Mouse (Mus musculus): Measurements from ENCODE around the gene Atg9a. TPM values are rescaled to one million over a fixed set of nuclear protein-coding genes. Genes with fewer than 3 reads are reported as not detected.

The Atg9a gene
- polyA plus RNA-seq, 1 experiment from 2014 or later: 12.9 TPM

DNA sequence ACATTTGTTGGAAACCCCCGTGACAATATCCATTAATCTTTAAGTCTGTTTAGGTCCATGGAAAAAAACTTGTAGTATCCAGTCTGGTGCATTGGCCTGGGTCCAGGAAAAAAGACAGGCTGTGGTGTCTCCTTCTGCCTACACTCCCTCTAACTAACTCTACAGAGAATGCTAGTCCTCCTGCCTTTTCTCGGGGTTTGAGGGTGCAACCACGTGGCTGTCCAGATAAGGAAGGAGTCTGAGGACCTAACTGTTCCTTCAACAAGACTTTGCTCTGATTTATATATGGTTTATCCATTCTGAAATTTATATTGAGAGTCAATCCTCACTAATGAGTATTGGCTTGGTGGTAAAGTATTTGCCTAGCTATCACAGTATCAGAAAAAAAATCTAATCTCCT, 36.2 kb downstream of the Atg9a start:
- H3K36me3 ChIP-seq (replicated peaks; ENCODE audit: control insufficient read depth, insufficient read depth, low read depth, low read length): no peaks in the 10 kb centered on the region
- WGBS: 75% methylated on average over 3 of the region's 3 CpGs
- no peaks in the 10 kb centered on the region for H3K9me3 ChIP-seq (replicated peaks; ENCODE audit: control insufficient read depth, low read length)
- no peak overlapping the region for H3K9ac ChIP-seq (replicated peaks; ENCODE audit: low read length)
- H3K27ac ChIP-seq (replicated peaks; ENCODE audit: low read depth, low read length): no peak overlapping the region
- H3K4me1 ChIP-seq (ENCODE audit: control insufficient read depth, insufficient read depth, low read length): no peaks in the 10 kb centered on the region
- ATAC-seq (replicated peaks; ENCODE audit: insufficient number of reproducible peaks, low FRiP score, low TSS enrichment, low read depth) (no peak), DNase-seq (ENCODE audit: low spot score) (no peak)
- no peaks in the 10 kb centered on the region for H3K27me3 ChIP-seq (ENCODE audit: control insufficient read depth, insufficient read depth, low read length)
- H3K4me2 ChIP-seq (ENCODE audit: low read depth, low read length): no peak overlapping the region
- H3K4me3 ChIP-seq (ENCODE audit: low read depth, low read length): no peak overlapping the region

DNA sequence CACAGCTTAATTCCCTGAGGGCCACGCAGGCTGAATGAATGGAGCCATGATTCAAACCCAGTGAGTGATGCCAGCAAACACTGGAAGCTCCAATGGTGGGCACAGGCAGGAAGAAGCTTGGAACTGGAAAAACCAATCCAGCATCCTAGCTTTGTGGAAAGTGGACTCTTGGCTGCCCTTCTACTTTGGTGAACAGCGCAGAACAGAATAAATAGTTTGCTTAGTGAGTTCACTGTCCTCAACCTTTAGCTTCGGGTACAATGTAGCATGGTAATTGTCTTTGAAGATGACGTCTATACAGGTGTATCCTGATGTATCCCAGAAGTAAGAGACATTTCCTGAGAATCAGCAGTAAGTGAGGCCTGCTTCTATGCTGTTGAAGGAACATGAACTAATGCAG, 43.3 kb downstream of the Atg9a start:
- Histone ChIP-seq H3K9ac (replicated peaks; ENCODE audit: low read length) (no peak overlapping the region), H3K4me3 (ENCODE audit: low read depth, low read length) (no peak overlapping the region), H3K27ac (replicated peaks; ENCODE audit: low read depth, low read length) (no peak overlapping the region), H3K4me2 (ENCODE audit: low read depth, low read length) (no peak overlapping the region), H3K4me1 (ENCODE audit: control insufficient read depth, insufficient read depth, low read length) (no peaks in the 10 kb centered on the region), H3K9me3 (replicated peaks; ENCODE audit: control insufficient read depth, low read length) (no peaks in the 10 kb centered on the region), H3K36me3 (replicated peaks; ENCODE audit: control insufficient read depth, insufficient read depth, low read depth, low read length) (peaks cover 13% of the 10 kb centered on the region), H3K27me3 (ENCODE audit: control insufficient read depth, insufficient read depth, low read length) (no peaks in the 10 kb centered on the region)
- DNase-seq (ENCODE audit: low spot score) (no peak), ATAC-seq (replicated peaks; ENCODE audit: insufficient number of reproducible peaks, low FRiP score, low TSS enrichment, low read depth) (no peak)
- 91% methylated on average over 4 of the region's 4 CpGs for WGBS

- Histone ChIP-seq H3K27ac (replicated peaks; ENCODE audit: low read depth, low read length) (no peak overlapping the region), H3K36me3 (replicated peaks; ENCODE audit: control insufficient read depth, insufficient read depth, low read depth, low read length) (peaks cover 13% of the 10 kb centered on the region), H3K4me1 (ENCODE audit: control insufficient read depth, insufficient read depth, low read length) (no peaks in the 10 kb centered on the region), H3K4me2 (ENCODE audit: low read depth, low read length) (no peak overlapping the region), H3K9ac (replicated peaks; ENCODE audit: low read length) (no peak overlapping the region), H3K9me3 (replicated peaks; ENCODE audit: control insufficient read depth, low read length) (no peaks in the 10 kb centered on the region), H3K4me3 (ENCODE audit: low read depth, low read length) (no peak overlapping the region), H3K27me3 (ENCODE audit: control insufficient read depth, insufficient read depth, low read length) (no peaks in the 10 kb centered on the region)
- 78% methylated on average over 7 of the region's 7 CpGs for WGBS
- ATAC-seq (replicated peaks; ENCODE audit: insufficient number of reproducible peaks, low FRiP score, low TSS enrichment, low read depth) (no peak), DNase-seq (ENCODE audit: low spot score) (no peak)
Observed at GRCm38 (mm10) chr1:75147411-75148135, 44.4 kb downstream of the Atg9a start.

GRCm38 (mm10) chr1:75145589-75145988, 46.4 kb downstream of the Atg9a start:
- ATAC-seq (replicated peaks; ENCODE audit: insufficient number of reproducible peaks, low FRiP score, low TSS enrichment, low read depth) (no peak), DNase-seq (ENCODE audit: low spot score) (no peak)
- Histone ChIP-seq H3K27ac (replicated peaks; ENCODE audit: low read depth, low read length) (no peak overlapping the region), H3K4me3 (ENCODE audit: low read depth, low read length) (no peak overlapping the region), H3K9me3 (replicated peaks; ENCODE audit: control insufficient read depth, low read length) (no peaks in the 10 kb centered on the region), H3K4me2 (ENCODE audit: low read depth, low read length) (no peak overlapping the region), H3K27me3 (ENCODE audit: control insufficient read depth, insufficient read depth, low read length) (no peaks in the 10 kb centered on the region), H3K4me1 (ENCODE audit: control insufficient read depth, insufficient read depth, low read length) (no peaks in the 10 kb centered on the region), H3K36me3 (replicated peaks; ENCODE audit: control insufficient read depth, insufficient read depth, low read depth, low read length) (peaks cover 13% of the 10 kb centered on the region), H3K9ac (replicated peaks; ENCODE audit: low read length) (no peak overlapping the region)
- WGBS: 93% methylated on average over 3 of the region's 3 CpGs

DNA sequence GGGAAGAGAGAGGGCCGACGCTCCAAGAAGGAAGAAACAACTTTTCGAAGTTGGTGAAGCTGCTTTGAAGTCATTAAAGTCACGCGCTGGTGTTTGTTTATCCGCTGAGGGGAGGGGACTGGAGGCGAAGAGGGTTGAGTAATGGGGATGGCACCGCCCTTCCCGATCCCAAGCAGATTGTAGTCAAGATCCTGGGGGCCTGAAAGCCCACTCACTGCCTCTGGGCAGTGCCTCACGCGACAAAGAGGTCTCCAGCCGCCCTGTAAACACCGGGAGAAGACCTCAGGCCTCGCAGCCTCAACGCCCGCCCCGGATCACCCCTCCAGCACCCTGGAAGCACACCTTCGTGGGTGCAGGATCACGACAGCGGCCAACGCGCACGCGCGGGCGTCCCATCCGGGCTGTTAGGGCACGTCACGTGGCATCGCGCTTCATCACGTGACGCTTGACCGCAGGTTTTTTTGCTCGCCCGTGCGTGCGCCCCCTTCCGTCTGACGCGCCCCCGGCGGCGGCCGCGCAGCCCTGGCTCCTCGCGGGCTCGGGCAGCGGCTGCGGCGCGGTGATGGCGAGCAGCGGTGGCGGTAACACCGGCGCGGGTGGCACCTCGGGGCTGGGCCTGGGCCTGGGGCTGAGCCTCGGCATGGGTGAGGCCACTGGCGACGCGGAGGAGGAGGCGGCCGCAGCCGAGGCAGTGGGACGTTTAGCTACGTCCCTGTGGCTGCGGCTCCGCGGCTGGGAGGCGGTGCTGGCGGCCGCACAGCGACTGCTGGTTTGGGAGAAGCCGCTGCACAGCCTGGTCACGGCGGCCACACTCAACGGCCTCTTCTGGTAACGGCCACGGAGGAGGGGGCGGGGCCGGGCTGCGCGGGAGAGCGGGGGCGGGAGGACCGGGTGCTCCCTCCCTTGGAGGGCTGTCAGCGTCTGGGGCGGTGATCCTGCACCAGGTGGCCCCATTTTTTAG, 49.4 kb downstream of the Atg9a start, which contains the start of the genes Cnppd1 and Retreg2:
Cnppd1 (minus strand) TSS at position 411 of the 961 bp plus-strand sequence.
Retreg2 (plus strand) TSS at position 478 of the 961 bp plus-strand sequence.
- ATAC-seq (replicated peaks; ENCODE audit: insufficient number of reproducible peaks, low FRiP score, low TSS enrichment, low read depth) (peak; percentile 85), DNase-seq (ENCODE audit: low spot score) (peak; percentile 96)
- H3K9me3 ChIP-seq (replicated peaks; ENCODE audit: control insufficient read depth, low read length): no peaks in the 10 kb centered on the region
- WGBS: under 1% methylated on average over 70 of the region's 91 CpGs
- H3K4me1 ChIP-seq (ENCODE audit: control insufficient read depth, insufficient read depth, low read length): no peaks in the 10 kb centered on the region
- no peaks in the 10 kb centered on the region for H3K27me3 ChIP-seq (ENCODE audit: control insufficient read depth, insufficient read depth, low read length)
- H3K9ac ChIP-seq (replicated peaks; ENCODE audit: low read length): peak within 1 kb of the TSS; percentile 70
- H3K4me3 ChIP-seq (ENCODE audit: low read depth, low read length): peak within 1 kb of the TSS; percentile 57
- H3K4me2 ChIP-seq (ENCODE audit: low read depth, low read length): peak within 1 kb of the TSS; percentile 94
- H3K27ac ChIP-seq (replicated peaks; ENCODE audit: low read depth, low read length): peak within 1 kb of the TSS; percentile 73
- H3K36me3 ChIP-seq (replicated peaks; ENCODE audit: control insufficient read depth, insufficient read depth, low read depth, low read length): peaks cover 13% of the 10 kb centered on the region

GRCm38 (mm10) chr1:75141486-75142190, 50.4 kb downstream of the Atg9a start:
- Histone ChIP-seq H3K27me3 (ENCODE audit: control insufficient read depth, insufficient read depth, low read length) (no peaks in the 10 kb centered on the region), H3K27ac (replicated peaks; ENCODE audit: low read depth, low read length) (no peak overlapping the region), H3K9ac (replicated peaks; ENCODE audit: low read length) (peak overlapping the region; percentile 70), H3K4me1 (ENCODE audit: control insufficient read depth, insufficient read depth, low read length) (no peaks in the 10 kb centered on the region), H3K4me2 (ENCODE audit: low read depth, low read length) (peak overlapping the region; percentile 94), H3K4me3 (ENCODE audit: low read depth, low read length) (peak overlapping the region; percentile 57), H3K9me3 (replicated peaks; ENCODE audit: control insufficient read depth, low read length) (no peaks in the 10 kb centered on the region), H3K36me3 (replicated peaks; ENCODE audit: control insufficient read depth, insufficient read depth, low read depth, low read length) (peaks cover 10% of the 10 kb centered on the region)
- DNase-seq (ENCODE audit: low spot score) (peak; percentile 53), ATAC-seq (replicated peaks; ENCODE audit: insufficient number of reproducible peaks, low FRiP score, low TSS enrichment, low read depth) (no peak)
- under 1% methylated on average over 51 of the region's 53 CpGs for WGBS

DNA sequence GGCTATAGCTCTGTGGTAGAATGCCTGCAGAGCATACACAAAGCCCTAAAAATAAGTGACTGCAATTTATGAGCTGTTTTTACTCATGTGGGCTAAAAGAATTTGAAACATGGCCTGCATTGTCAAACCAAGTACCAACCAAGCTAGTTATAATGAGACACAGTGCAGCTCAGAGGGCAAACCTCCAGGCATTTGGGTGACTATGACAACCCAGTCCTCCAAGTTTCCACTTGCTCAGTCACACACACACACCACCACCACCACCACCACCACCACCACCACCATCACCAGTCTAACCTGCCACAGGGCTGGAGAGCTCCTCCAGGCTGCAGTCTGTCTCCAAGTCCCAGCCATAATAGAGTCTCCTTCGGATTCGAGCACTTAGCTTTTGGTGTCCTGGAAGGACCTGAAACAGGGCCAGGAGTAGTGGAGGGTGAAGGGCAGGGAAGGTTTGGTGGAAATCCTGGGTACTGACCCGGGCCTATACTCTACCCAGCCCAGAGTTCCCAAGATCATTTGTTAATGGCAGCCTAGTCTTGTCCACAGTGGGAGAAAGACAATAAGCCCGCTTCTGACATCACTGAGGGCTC, 51.3 kb downstream of the Atg9a start:
- Histone ChIP-seq H3K9me3 (replicated peaks; ENCODE audit: control insufficient read depth, low read length) (no peaks in the 10 kb centered on the region), H3K27ac (replicated peaks; ENCODE audit: low read depth, low read length) (no peak overlapping the region), H3K4me2 (ENCODE audit: low read depth, low read length) (peak overlapping the region; percentile 94), H3K4me3 (ENCODE audit: low read depth, low read length) (peak overlapping the region; percentile 57), H3K4me1 (ENCODE audit: control insufficient read depth, insufficient read depth, low read length) (no peaks in the 10 kb centered on the region), H3K36me3 (replicated peaks; ENCODE audit: control insufficient read depth, insufficient read depth, low read depth, low read length) (peaks cover 7% of the 10 kb centered on the region), H3K9ac (replicated peaks; ENCODE audit: low read length) (peak overlapping the region; percentile 70), H3K27me3 (ENCODE audit: control insufficient read depth, insufficient read depth, low read length) (no peaks in the 10 kb centered on the region)
- no peak for ATAC-seq (replicated peaks; ENCODE audit: insufficient number of reproducible peaks, low FRiP score, low TSS enrichment, low read depth)
- WGBS: 57% methylated on average over 4 of the region's 4 CpGs
- no peak for DNase-seq (ENCODE audit: low spot score)
